Mouse (Mus musculus) E14TG2a.4 (cell line): ENCODE data around the gene Rimkla.

Experiments used
- H3K27me3 ChIP-seq: 2 replicates; pipeline ENCODE4 v1.6.1; 2014; ENCODE audit warnings: low read length, control low read depth; ENCODE audit not compliant: insufficient read depth
- H3K36me3 ChIP-seq: 2 replicates; pipeline ENCODE4 v1.6.1; 2014; ENCODE audit warnings: low read length, control low read depth; ENCODE audit not compliant: insufficient read depth
- H3K4me1 ChIP-seq: replicated peaks from 2 replicates; pipeline ENCODE4 v1.6.1; 2014; ENCODE audit warnings: low read depth, low read length, control low read depth
- H3K4me3 ChIP-seq: replicated peaks from 2 replicates; pipeline ENCODE4 v1.5.1; 2014; ENCODE audit warnings: mild to moderate bottlenecking, low read length
- H3K9me3 ChIP-seq: 2 replicates; pipeline ENCODE4 v1.6.1; 2014; ENCODE audit warnings: low read length, control low read depth
- CTCF ChIP-seq: conservative IDR thresholded peaks from 2 replicates; pipeline ENCODE4 v1.5.1; 2014; ENCODE audit warnings: low read length
- NANOG ChIP-seq: IDR thresholded peaks from 2 replicates; pipeline ENCODE4 v1.6.1; 2014; ENCODE audit warnings: borderline replicate concordance, low read length, mixed read lengths
- POU5F1 ChIP-seq: IDR thresholded peaks from 2 replicates; pipeline ENCODE4 v1.6.1; 2014; ENCODE audit warnings: low read length, borderline replicate concordance

The Rimkla gene

GRCm38 (mm10) chr4:119442539-119442938 lies 49.9 kb downstream of the Rimkla start:
- no peak for TF ChIP-seq POU5F1
- no peak for TF ChIP-seq CTCF
- no peak for TF ChIP-seq NANOG
- no peaks in the 10 kb centered on the region for H3K27me3 ChIP-seq
- peak overlapping the region; percentile 60 for H3K4me3 ChIP-seq
- H3K9me3 ChIP-seq, result no peaks in the 10 kb centered on the region
- H3K36me3 ChIP-seq, result no peaks in the 10 kb centered on the region
- peaks cover 51% of the 10 kb centered on the region for H3K4me1 ChIP-seq

GRCm38 (mm10) chr4:119441836-119442235 lies 50.6 kb downstream of the Rimkla start:
- TF ChIP-seq CTCF, result no peak
- TF ChIP-seq POU5F1, result no peak
- TF ChIP-seq NANOG, result no peak
- no peaks in the 10 kb centered on the region for H3K9me3 ChIP-seq
- H3K4me1 ChIP-seq, result peaks cover 51% of the 10 kb centered on the region
- H3K36me3 ChIP-seq, result no peaks in the 10 kb centered on the region
- peak overlapping the region; percentile 60; the same call in 1 of the 2 replicates for H3K4me3 ChIP-seq
- no peaks in the 10 kb centered on the region for H3K27me3 ChIP-seq

GRCm38 (mm10) chr4:119437936-119438335 lies 54.5 kb downstream of the Rimkla start:
- Histone ChIP-seq H3K36me3 (no peaks in the 10 kb centered on the region), H3K4me1 (peaks cover 30% of the 10 kb centered on the region), H3K27me3 (0 out of 2 replicates have a peak, but pooled peaks cover 4% of the 10 kb centered on the region), H3K9me3 (peaks cover 7% of the 10 kb centered on the region), H3K4me3 (no peak overlapping the region)
- no peak for TF ChIP-seq POU5F1
- TF ChIP-seq NANOG, result no peak
- TF ChIP-seq CTCF, result no peak

- H3K4me1 ChIP-seq, result no peaks in the 10 kb centered on the region
- H3K9me3 ChIP-seq, result peaks cover 3% of the 10 kb centered on the region
- no peak overlapping the region for H3K4me3 ChIP-seq
- no peaks in the 10 kb centered on the region for H3K36me3 ChIP-seq
- H3K27me3 ChIP-seq, result 0 out of 2 replicates have a peak, but pooled peaks cover 4% of the 10 kb centered on the region
- TF ChIP-seq NANOG (no peak), CTCF (peak; percentile 34), POU5F1 (no peak)
Measured at GRCm38 (mm10) chr4:119430678-119431077, 61.8 kb downstream of the Rimkla start.

- H3K4me3 ChIP-seq, result no peak overlapping the region
- H3K9me3 ChIP-seq, result no peaks in the 10 kb centered on the region
- H3K27me3 ChIP-seq, result no peaks in the 10 kb centered on the region
- no peak for TF ChIP-seq POU5F1
- H3K36me3 ChIP-seq, result no peaks in the 10 kb centered on the region
- H3K4me1 ChIP-seq, result peaks cover 13% of the 10 kb centered on the region; the same call in 1 of the 2 replicates
Measured at GRCm38 (mm10) chr4:119427680-119428079, 64.7 kb downstream of the Rimkla start.

- no peak for TF ChIP-seq POU5F1
- TF ChIP-seq NANOG, result no peak
- no peak for TF ChIP-seq CTCF
- no peak overlapping the region for H3K4me3 ChIP-seq
- peaks cover 6% of the 10 kb centered on the region for H3K36me3 ChIP-seq
- H3K4me1 ChIP-seq, result peaks cover 23% of the 10 kb centered on the region
- no peaks in the 10 kb centered on the region for H3K27me3 ChIP-seq
- no peaks in the 10 kb centered on the region for H3K9me3 ChIP-seq
Measured at GRCm38 (mm10) chr4:119425601-119426000, 66.8 kb downstream of the Rimkla start.

GRCm38 (mm10) chr4:119425077-119425476 lies 67.4 kb downstream of the Rimkla start:
- Histone ChIP-seq H3K27me3 (no peaks in the 10 kb centered on the region), H3K36me3 (peaks cover 11% of the 10 kb centered on the region), H3K4me1 (peaks cover 26% of the 10 kb centered on the region), H3K4me3 (no peak overlapping the region), H3K9me3 (no peaks in the 10 kb centered on the region)
- TF ChIP-seq CTCF (no peak), NANOG (no peak), POU5F1 (no peak)

GRCm38 (mm10) chr4:119422294-119422964 lies 70.0 kb downstream of the Rimkla start, which contains the start of the genes Ppcs and Zmynd12:
Gene Ppcs (minus strand): TSS chr4:119422420.
Gene Zmynd12 (plus strand): TSS chr4:119422814.
- Histone ChIP-seq H3K27me3 (no peaks in the 10 kb centered on the region), H3K9me3 (no peaks in the 10 kb centered on the region), H3K4me3 (peak within 1 kb of the TSS; percentile 97), H3K4me1 (peaks cover 26% of the 10 kb centered on the region), H3K36me3 (peaks cover 36% of the 10 kb centered on the region)
- TF ChIP-seq CTCF, result no peak
- TF ChIP-seq POU5F1, result no peak
- TF ChIP-seq NANOG, result no peak

GRCm38 (mm10) chr4:119421921-119422293 lies 70.5 kb downstream of the Rimkla start:
- H3K4me1 ChIP-seq, result peaks cover 26% of the 10 kb centered on the region
- H3K4me3 ChIP-seq, result peak overlapping the region; percentile 97
- H3K27me3 ChIP-seq, result no peaks in the 10 kb centered on the region
- peaks cover 36% of the 10 kb centered on the region for H3K36me3 ChIP-seq
- no peaks in the 10 kb centered on the region for H3K9me3 ChIP-seq
- TF ChIP-seq NANOG (no peak), CTCF (no peak), POU5F1 (no peak)
